Mouse (Mus musculus): ENCODE measurements around the gene Il18rap. TPM values are rescaled to one million over a fixed set of nuclear protein-coding genes. Genes with fewer than 3 reads are reported as not detected.
"Not testable (repeated sequence)": the region's sequence is repeated elsewhere in the genome, so short reads cannot be mapped to it uniquely, and the experiment has no call there.

The Il18rap gene
- total RNA-seq, 2 experiments from 2014 or later: not detected

GRCm38 (mm10) chr1:40537577-40537976, 22.4 kb downstream of the Il18rap start:
- no peak for DNase-seq
- intact Hi-C loops (cut with DNase I): no loop called here

GRCm38 (mm10) chr1:40544650-40545049, 29.5 kb downstream of the Il18rap start:
- intact Hi-C loops (cut with DNase I): loop anchor here (5.0 kb wide), 2 partner anchors 162 to 427 kb away; no protein-coding TSS in a partner anchor
- DNase-seq: peak in 1 of 2 experiments; percentile 14

DNA sequence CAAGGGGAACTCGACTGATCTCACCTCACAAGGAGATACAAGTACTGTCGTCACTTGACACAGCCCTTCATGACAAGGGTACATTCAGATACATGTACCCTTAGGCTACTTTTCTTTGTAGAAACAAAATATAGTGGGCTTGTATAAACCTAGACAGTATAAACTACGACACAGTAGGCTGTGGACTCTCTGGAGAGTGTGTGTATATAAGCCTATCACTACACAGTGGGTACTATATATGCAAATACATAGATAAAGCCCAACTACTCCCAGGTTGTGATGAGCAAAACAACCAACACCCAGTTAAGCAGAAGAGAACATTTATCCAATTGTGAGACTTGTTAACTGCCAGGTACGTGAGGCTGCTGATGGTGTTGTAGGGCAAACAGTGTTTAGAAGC, 31.5 kb downstream of the Il18rap start:
- DNase-seq: no peak
- intact Hi-C loops (cut with DNase I): no loop called here

GRCm38 (mm10) chr1:40547064-40547572, 32.0 kb downstream of the Il18rap start:
- no peak for DNase-seq
- intact Hi-C loops (cut with DNase I): no loop called here

DNA sequence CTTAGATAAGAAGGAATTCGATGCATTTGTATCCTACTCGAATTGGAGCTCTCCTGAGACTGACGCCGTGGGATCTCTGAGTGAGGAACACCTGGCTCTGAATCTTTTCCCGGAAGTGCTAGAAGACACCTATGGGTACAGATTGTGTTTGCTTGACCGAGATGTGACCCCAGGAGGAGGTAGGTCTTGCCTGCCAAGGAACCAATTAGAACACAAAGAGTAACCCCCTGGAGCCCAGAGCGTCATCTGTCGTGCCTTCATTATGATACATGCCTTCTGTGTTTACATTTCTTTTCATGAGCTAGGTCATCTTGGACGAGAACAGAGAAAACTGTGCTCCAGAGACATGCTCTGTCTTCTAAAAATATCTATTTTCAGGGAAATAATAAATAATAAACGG, 32.6 kb downstream of the Il18rap start:
- no peak for DNase-seq
- intact Hi-C loops (cut with DNase I): no loop called here

DNA sequence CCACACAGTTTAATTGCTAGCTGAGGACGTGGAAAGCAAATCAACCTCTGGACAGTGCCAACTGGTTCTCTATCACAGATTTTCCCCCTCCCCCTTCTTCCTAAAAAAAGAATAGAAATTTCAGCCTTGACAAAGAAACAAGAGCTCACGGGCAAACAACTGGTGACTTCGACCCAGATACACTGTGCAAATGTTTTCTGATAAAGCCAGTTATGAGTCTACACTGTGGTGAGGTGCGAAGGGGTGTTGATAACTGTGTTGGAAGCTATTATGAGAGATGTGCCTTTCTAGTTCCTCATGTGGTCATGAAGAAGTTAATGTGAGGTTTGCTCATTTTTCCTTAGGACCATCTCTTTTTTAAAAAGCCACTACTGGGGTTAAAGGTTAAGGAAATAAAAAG, 54.2 kb downstream of the Il18rap start:
- no peak for DNase-seq
- intact Hi-C loops (cut with DNase I): no loop called here

- intact Hi-C loops (cut with DNase I): loop anchor here (1.0 to 10.0 kb wide), 3 partner anchors 81 to 265 kb away; no protein-coding TSS in a partner anchor
- peak in 1 of 2 experiments; percentile 8 for DNase-seq
Observed at GRCm38 (mm10) chr1:40579784-40580183, 64.6 kb downstream of the Il18rap start, which contains the start of gene Slc9a4. Slc9a4 (plus strand) TSS chr1:40580081.

DNA sequence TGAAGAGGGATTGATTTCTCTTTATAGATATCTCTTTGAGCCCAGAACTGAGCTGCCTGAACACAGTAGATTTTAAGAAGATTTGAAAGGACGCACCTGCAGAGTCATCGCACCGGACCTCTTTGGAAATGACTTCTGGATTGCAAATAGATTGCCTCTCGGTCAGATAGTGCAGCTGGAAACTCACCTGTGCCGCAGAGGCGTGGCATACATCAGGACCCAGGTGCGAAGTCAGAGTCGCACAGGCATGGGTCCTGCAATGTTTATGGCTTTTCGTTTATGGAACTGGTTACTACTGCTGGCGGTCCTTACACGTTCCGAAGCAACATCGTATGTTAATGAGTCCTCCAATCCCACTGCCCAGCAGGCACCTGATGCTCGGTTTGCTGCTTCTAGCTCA, 65.1 kb downstream of the Il18rap start:
- intact Hi-C loops (cut with DNase I): loop anchor here (10.0 kb wide), 1 partner anchor 265 kb away; no protein-coding TSS in a partner anchor
- DNase-seq: no peak

DNA sequence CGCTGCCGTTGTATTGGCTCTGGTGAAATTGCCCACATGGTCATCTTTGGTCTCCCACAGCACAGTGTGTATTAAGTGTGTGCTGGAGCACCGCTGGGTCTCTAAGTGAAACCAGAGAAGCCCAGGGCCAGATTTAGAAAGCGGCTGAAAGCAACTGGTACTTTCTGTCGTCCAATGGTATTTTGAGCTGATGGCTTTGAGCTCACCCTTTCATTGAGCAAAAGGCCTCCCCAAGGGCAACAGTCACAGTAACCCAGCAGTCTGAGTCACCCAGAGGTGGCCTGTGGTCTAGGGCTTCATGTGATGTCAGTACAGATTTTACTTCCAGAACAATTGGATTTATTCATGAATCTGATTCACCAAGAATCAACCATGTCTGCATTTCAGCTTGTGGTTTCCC, 71.6 kb downstream of the Il18rap start:
- DNase-seq: peak in 1 of 2 experiments; percentile 15
- intact Hi-C loops (cut with DNase I): loop anchor here (10.0 kb wide), 1 partner anchor 258 kb away; no protein-coding TSS in a partner anchor

DNA sequence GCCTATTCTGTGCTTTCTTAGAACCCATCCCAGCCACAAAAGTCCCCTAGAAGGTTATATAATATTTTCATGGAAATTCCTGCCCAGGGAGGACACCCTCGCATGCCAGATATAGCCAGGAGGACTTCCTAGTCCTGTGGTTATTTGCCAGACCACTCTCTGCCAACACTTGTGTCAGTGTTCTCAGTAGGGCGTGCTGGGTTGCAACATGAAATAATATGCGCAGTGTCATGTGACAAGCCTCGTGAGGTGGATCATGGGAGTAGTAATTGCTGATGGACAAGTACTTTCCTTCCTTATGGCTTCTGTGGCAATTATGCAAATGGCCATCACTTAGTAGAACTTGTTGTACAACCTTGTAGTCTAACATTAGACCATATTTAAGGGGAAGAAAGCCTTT, 75.8 kb downstream of the Il18rap start:
- intact Hi-C loops (cut with DNase I): no loop called here

DNA sequence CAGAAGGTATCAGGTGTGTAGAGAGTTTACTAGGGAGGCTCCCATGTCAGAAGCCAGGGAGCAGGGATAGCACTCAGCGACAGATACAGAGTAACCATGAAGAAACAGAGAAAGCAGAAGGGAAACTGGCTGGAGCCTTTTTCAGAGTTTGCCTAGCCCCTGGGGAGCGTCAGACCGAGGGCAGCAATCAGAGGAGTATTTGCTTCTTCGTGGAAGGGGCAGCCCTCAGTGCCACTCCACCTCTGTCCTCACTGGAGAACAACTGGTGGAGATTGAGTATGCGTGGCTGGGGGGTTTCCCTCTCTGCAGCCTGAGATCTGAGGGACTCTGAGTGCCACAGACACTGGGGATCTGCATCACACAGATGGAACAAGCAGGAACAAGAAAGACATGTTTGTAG, 82.7 kb downstream of the Il18rap start:
- intact Hi-C loops (cut with DNase I): no loop called here
- DNase-seq: no peak

More for the DNA sequence above, 75.8 kb downstream of the Il18rap start:
- DNase-seq: no peak

- intact Hi-C loops (cut with DNase I); DNase-seq: not testable (repeated sequence)
Observed at GRCm38 (mm10) chr1:40599661-40600060, 84.5 kb downstream of the Il18rap start.

DNA sequence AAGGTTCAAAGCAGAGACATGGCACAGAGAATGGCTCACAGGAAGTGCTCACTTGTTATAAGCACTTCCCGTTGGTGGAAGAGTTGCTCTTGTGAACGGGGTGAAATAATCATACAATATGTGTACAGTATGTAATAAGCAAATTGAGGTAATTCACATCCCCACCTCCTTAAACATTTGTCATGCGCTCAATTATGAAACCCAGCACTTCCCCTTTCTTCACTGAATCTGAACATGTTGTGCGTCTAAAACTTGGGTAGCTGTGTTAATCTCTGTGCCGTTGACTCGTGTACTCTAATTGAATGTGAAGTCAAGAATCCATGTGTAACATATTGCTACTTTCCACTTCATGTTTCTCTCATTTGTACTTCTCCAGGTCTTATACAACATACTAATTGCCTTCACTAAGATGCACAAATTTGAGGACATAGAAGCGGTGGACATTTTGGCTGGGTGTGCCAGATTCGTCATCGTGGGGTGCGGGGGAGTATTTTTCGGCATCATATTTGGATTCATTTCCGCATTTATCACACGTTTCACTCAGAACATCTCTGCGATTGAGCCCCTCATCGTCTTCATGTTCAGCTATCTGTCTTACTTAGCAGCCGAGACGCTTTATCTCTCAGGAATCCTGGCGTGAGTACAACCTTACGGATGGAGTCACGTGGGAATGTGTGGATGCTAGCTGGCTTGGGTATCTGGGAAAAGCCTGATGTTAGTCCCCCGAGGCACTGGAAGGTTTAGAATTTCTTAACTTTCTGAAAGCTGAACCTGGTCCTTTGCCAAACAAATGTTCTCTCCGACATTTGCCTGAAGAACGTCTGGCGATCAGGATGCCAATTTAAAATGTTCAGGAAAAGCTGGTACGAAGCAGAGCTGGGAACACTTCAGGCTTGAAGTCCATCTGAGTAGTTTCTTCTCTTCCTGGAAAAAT, 85.5 kb downstream of the Il18rap start:
- intact Hi-C loops (cut with DNase I): no loop called here

More for the DNA sequence above, 85.5 kb downstream of the Il18rap start:
- DNase-seq: no peak

Other genes with a start within 250 kb of the Il18rap start
- gene Il1rl2, start 190.8 kb upstream of the Il18rap start, total RNA-seq (2021): 1 to 10 TPM; 1.3 to 2.0 TPM
- gene Il1rl1, start 85.8 kb upstream of the Il18rap start, total RNA-seq (2021): 1 to 10 TPM in 1 of 2 experiments, under 1 TPM in 1; 0.54 to 1.4 TPM
- gene Il18r1, start 49.8 kb upstream of the Il18rap start, total RNA-seq (2021): not detected
- gene Slc9a4, start 64.7 kb downstream of the Il18rap start, total RNA-seq (2021): under 1 TPM; 0.32 to 0.33 TPM
- gene Slc9a2, start 165.2 kb downstream of the Il18rap start, total RNA-seq (2021): 10 to 100 TPM; 18.5 to 21.0 TPM

Data from gastrocnemius, postnatal 36 days (tissue).